Mouse (Mus musculus): ENCODE data around the gene Prr14. TPM values are rescaled to one million over a fixed set of nuclear protein-coding genes. Genes with fewer than 3 reads are reported as not detected.
"Not testable (repeated sequence)": the region's sequence is repeated elsewhere in the genome, so short reads cannot be mapped to it uniquely, and the experiment has no call there.

The Prr14 gene
- polyA plus RNA-seq, 1 experiment from 2014 or later = 36.2 TPM

DNA sequence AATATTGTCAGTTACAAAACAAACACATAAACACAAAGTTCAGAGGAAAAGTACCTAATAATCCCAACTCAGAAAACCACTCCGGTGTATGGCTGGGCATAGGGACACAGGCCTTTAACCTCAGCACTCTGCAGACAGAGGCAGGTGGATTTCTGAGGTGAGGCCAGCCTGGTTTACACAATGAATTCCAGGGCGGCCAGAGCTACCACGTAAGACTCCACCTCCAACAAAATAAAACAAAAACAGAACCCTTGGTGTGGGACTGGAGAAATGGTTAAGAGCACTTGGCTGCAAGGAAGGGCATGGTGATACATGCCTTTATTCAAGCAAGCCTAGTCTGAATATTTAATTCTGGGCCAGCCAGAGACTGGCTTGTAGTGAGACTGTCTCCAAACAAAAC lies 32.4 kb downstream of the Prr14 start:
- H3K9ac ChIP-seq (ENCODE audit: low read depth, low read length) = no peak overlapping the region
- no peak for ATAC-seq
- no peak overlapping the region for H3K27ac ChIP-seq (ENCODE audit: low read length)
- no peak overlapping the region for H3K4me2 ChIP-seq (ENCODE audit: low read depth, low read length)
- H3K36me3 ChIP-seq (ENCODE audit: control insufficient read depth, insufficient read depth, low read length) = peaks cover 34% of the 10 kb centered on the region
- no peaks in the 10 kb centered on the region for H3K4me1 ChIP-seq (ENCODE audit: control insufficient read depth, insufficient read depth, low read length)
- WGBS = 79% methylated on average over 3 of the region's 3 CpGs
- no peaks in the 10 kb centered on the region for H3K27me3 ChIP-seq (replicated peaks; ENCODE audit: control insufficient read depth, insufficient read depth, low read length)
- H3K4me3 ChIP-seq (ENCODE audit: low read length) = no peak overlapping the region
- H3K9me3 ChIP-seq (ENCODE audit: control insufficient read depth, low read length) = no peaks in the 10 kb centered on the region

DNA sequence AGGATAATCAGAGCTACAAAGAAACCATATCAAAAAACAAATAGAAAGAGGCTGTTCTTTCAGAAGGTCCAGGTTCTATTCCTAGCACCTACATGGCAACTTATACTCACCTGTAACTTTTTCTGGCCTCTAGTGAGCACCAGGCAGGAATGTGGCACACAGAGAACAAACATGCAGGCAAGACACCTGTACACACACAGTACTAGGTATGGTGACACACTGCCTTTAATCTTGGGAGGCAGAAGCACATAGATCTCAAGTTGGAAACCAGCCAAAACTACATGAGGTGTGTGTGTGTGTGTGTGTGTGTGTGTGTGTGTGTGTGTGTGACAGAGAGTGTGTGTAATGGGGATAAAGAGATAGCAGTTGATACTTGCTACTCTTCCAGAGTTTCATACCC lies 35.2 kb downstream of the Prr14 start:
- Histone ChIP-seq H3K27ac (ENCODE audit: low read length) (no peak overlapping the region), H3K4me1 (ENCODE audit: control insufficient read depth, insufficient read depth, low read length) (no peaks in the 10 kb centered on the region), H3K4me3 (ENCODE audit: low read length) (no peak overlapping the region), H3K9ac (ENCODE audit: low read depth, low read length) (no peak overlapping the region), H3K4me2 (ENCODE audit: low read depth, low read length) (no peak overlapping the region), H3K27me3 (replicated peaks; ENCODE audit: control insufficient read depth, insufficient read depth, low read length) (no peaks in the 10 kb centered on the region), H3K36me3 (ENCODE audit: control insufficient read depth, insufficient read depth, low read length) (peaks cover 14% of the 10 kb centered on the region), H3K9me3 (ENCODE audit: control insufficient read depth, low read length) (no peaks in the 10 kb centered on the region)
- 0 out of 2 replicates have a peak, but pooled peaks have one; percentile 32 for ATAC-seq

DNA sequence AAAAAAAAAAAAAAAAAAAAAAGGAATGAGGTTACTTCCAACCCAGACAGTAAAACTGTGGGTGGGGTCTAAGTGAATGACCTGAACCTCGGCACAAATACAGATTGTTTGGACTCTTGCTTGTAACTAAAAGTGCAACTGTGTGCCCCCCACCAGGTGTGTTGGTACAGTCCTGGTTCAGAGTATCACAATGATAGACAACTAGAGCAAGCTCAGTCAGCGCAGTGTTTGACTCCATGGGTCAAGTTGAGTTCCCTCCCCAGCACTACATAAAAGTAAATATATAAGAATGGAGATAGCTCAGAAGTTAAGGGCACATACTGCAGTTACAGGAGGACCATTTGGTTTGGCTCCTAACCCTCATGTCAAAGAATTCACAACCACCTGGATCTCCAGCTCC lies 38.0 kb downstream of the Prr14 start:
- H3K9ac ChIP-seq (ENCODE audit: low read depth, low read length) = no peak overlapping the region
- no peak overlapping the region for H3K4me2 ChIP-seq (ENCODE audit: low read depth, low read length)
- no peak for ATAC-seq
- WGBS = 72% methylated on average over 2 of the region's 2 CpGs
- H3K9me3 ChIP-seq (ENCODE audit: control insufficient read depth, low read length) = no peaks in the 10 kb centered on the region
- no peaks in the 10 kb centered on the region for H3K27me3 ChIP-seq (replicated peaks; ENCODE audit: control insufficient read depth, insufficient read depth, low read length)
- H3K27ac ChIP-seq (ENCODE audit: low read length) = no peak overlapping the region
- H3K4me1 ChIP-seq (ENCODE audit: control insufficient read depth, insufficient read depth, low read length) = no peaks in the 10 kb centered on the region
- H3K4me3 ChIP-seq (ENCODE audit: low read length) = no peak overlapping the region
- no peaks in the 10 kb centered on the region for H3K36me3 ChIP-seq (ENCODE audit: control insufficient read depth, insufficient read depth, low read length)

- 46% methylated on average over 3 of the region's 3 CpGs for WGBS
These were observed 39.0 kb downstream of the Prr14 start for GRCm38 (mm10) chr7:127498407-127498806.

DNA sequence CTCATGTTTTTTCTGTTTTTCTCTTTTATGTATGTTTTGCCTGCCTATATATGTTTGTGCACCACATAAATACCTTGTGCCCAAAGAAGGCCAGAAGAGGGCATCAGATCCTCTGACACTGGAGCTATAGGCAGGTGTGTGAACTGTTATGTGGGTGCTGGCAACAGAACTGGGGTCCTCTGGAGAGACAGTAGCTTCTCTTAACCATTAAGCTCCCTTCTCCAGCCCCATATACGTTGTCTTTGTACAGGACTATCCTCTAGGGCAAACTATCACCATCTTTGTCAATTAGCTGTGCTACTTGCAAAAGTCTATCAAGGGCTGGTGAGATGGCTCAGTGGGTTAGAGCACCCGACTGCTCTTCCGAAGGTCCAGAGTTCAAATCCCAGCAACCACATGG lies 48.9 kb downstream of the Prr14 start:
- no peaks in the 10 kb centered on the region for H3K36me3 ChIP-seq (ENCODE audit: control insufficient read depth, insufficient read depth, low read length)
- ATAC-seq = no peak
- no peaks in the 10 kb centered on the region; the same call in 1 of the 2 replicates for H3K4me1 ChIP-seq (ENCODE audit: control insufficient read depth, insufficient read depth, low read length)
- no peaks in the 10 kb centered on the region for H3K9me3 ChIP-seq (ENCODE audit: control insufficient read depth, low read length)
- H3K27me3 ChIP-seq (replicated peaks; ENCODE audit: control insufficient read depth, insufficient read depth, low read length) = no peaks in the 10 kb centered on the region
- no peak overlapping the region for H3K4me2 ChIP-seq (ENCODE audit: low read depth, low read length)
- no peak overlapping the region for H3K27ac ChIP-seq (ENCODE audit: low read length)
- H3K4me3 ChIP-seq (ENCODE audit: low read length) = no peak overlapping the region
- 93% methylated on average over 3 of the region's 3 CpGs for WGBS
- no peak overlapping the region for H3K9ac ChIP-seq (ENCODE audit: low read depth, low read length)

More at GRCm38 (mm10) chr7:127498407-127498806, 39.0 kb downstream of the Prr14 start:
- Histone ChIP-seq H3K36me3 (ENCODE audit: control insufficient read depth, insufficient read depth, low read length) (no peaks in the 10 kb centered on the region), H3K4me3 (ENCODE audit: low read length) (no peak overlapping the region), H3K9me3 (ENCODE audit: control insufficient read depth, low read length) (no peaks in the 10 kb centered on the region), H3K9ac (ENCODE audit: low read depth, low read length) (no peak overlapping the region), H3K27me3 (replicated peaks; ENCODE audit: control insufficient read depth, insufficient read depth, low read length) (no peaks in the 10 kb centered on the region), H3K27ac (ENCODE audit: low read length) (no peak overlapping the region), H3K4me1 (ENCODE audit: control insufficient read depth, insufficient read depth, low read length) (no peaks in the 10 kb centered on the region), H3K4me2 (ENCODE audit: low read depth, low read length) (no peak overlapping the region)
- ATAC-seq = no peak

DNA sequence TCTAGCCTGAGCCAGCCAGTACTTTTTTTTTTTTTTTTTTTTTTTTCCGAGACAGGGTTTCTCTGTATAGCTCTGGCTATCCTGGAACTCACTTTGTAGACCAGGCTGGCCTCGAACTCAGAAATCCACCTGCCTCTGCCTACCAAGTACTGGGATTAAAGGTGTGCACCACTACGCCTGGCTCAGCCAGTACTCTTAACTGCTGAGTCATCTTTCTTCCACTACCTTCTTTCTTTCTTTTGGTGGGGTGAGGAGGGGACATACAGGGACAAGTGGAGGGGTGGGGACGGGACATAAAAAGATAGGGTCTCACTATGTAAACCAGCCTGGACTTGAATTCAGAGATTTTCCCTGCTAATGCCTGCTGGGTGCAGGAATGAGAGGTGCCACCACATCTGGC lies 50.4 kb downstream of the Prr14 start:
- not testable (repeated sequence) for H3K4me1 ChIP-seq (ENCODE audit: control insufficient read depth, insufficient read depth, low read length); H3K36me3 ChIP-seq (ENCODE audit: control insufficient read depth, insufficient read depth, low read length); H3K9ac ChIP-seq (ENCODE audit: low read depth, low read length); ATAC-seq; H3K4me3 ChIP-seq (ENCODE audit: low read length); H3K9me3 ChIP-seq (ENCODE audit: control insufficient read depth, low read length); H3K27me3 ChIP-seq (replicated peaks; ENCODE audit: control insufficient read depth, insufficient read depth, low read length); H3K27ac ChIP-seq (ENCODE audit: low read length); H3K4me2 ChIP-seq (ENCODE audit: low read depth, low read length)
- WGBS = 97% methylated on average over 3 of the region's 4 CpGs

GRCm38 (mm10) chr7:127511241-127511640 lies 51.8 kb downstream of the Prr14 start:
- H3K9me3 ChIP-seq (ENCODE audit: control insufficient read depth, low read length) = no peaks in the 10 kb centered on the region
- H3K4me1 ChIP-seq (ENCODE audit: control insufficient read depth, insufficient read depth, low read length) = peaks cover 9% of the 10 kb centered on the region
- 32% methylated on average over 8 of the region's 8 CpGs for WGBS
- peak overlapping the region; percentile 98 for H3K27ac ChIP-seq (ENCODE audit: low read length)
- peak overlapping the region; percentile 80 for H3K4me3 ChIP-seq (ENCODE audit: low read length)
- H3K27me3 ChIP-seq (replicated peaks; ENCODE audit: control insufficient read depth, insufficient read depth, low read length) = no peaks in the 10 kb centered on the region
- H3K4me2 ChIP-seq (ENCODE audit: low read depth, low read length) = peak overlapping the region; percentile 52
- no peak for ATAC-seq
- H3K9ac ChIP-seq (ENCODE audit: low read depth, low read length) = peak overlapping the region; percentile 89
- peaks cover 5% of the 10 kb centered on the region; the same call in 1 of the 2 replicates for H3K36me3 ChIP-seq (ENCODE audit: control insufficient read depth, insufficient read depth, low read length)

GRCm38 (mm10) chr7:127511808-127512230 lies 52.4 kb downstream of the Prr14 start, which contains the start of gene Srcap:
TSS of gene Srcap (plus strand) at chr7:127511983.
- WGBS = under 1% methylated on average over 37 of the region's 37 CpGs
- no peaks in the 10 kb centered on the region for H3K9me3 ChIP-seq (ENCODE audit: control insufficient read depth, low read length)
- no peaks in the 10 kb centered on the region for H3K27me3 ChIP-seq (replicated peaks; ENCODE audit: control insufficient read depth, insufficient read depth, low read length)
- H3K36me3 ChIP-seq (ENCODE audit: control insufficient read depth, insufficient read depth, low read length) = peaks cover 6% of the 10 kb centered on the region; the same call in 1 of the 2 replicates
- H3K9ac ChIP-seq (ENCODE audit: low read depth, low read length) = peak within 1 kb of the TSS; percentile 89
- peak within 1 kb of the TSS; percentile 60 for H3K4me2 ChIP-seq (ENCODE audit: low read depth, low read length)
- ATAC-seq = peak; percentile 95
- peak within 1 kb of the TSS; percentile 98 for H3K27ac ChIP-seq (ENCODE audit: low read length)
- H3K4me3 ChIP-seq (ENCODE audit: low read length) = peak within 1 kb of the TSS; percentile 80
- peaks cover 9% of the 10 kb centered on the region for H3K4me1 ChIP-seq (ENCODE audit: control insufficient read depth, insufficient read depth, low read length)

DNA sequence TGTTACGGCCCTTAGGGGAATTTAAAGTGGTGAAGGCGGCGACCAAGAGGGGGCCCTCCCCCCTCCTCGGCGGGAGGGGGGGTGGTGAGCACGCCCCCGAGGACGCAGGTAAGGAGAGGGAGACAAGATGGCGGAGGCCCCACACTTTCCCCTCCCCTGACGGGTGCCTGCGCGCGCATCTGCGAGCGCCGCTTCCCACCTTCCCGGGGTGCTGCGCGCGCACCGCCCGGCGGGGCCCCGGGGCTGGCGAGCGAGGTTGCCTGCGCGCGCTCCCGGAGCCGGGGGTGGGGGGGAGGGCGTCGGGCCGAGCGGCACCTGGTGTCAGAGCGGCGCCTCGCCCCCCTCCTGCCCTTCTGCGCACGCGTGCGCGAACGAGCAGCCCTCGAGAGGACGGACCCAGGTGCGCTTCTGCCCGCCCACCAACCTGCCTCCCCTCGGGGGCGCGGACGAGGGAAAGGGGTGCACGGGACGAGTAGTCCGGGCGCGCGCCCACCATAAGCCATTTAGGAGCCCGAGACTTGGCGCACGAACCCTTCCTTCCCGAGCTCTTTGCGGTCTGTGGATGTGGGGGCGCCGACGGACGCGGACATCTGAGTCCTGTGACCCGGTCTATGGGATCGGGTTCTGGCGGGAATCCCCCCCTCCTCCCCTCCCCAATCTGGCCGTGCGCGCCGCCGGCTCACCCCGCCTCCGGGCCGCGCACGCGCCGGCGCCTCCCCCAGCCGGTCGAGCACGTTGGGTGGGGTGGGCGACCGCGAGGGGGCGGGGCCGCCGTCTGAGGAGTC lies 53.0 kb downstream of the Prr14 start:
- Histone ChIP-seq H3K4me3 (ENCODE audit: low read length) (peak overlapping the region; percentile 80), H3K27ac (ENCODE audit: low read length) (peak overlapping the region; percentile 98), H3K9ac (ENCODE audit: low read depth, low read length) (peak overlapping the region; percentile 89), H3K9me3 (ENCODE audit: control insufficient read depth, low read length) (no peaks in the 10 kb centered on the region), H3K4me2 (ENCODE audit: low read depth, low read length) (peak overlapping the region; percentile 60), H3K27me3 (replicated peaks; ENCODE audit: control insufficient read depth, insufficient read depth, low read length) (no peaks in the 10 kb centered on the region), H3K4me1 (ENCODE audit: control insufficient read depth, insufficient read depth, low read length) (peaks cover 9% of the 10 kb centered on the region), H3K36me3 (ENCODE audit: control insufficient read depth, insufficient read depth, low read length) (peaks cover 6% of the 10 kb centered on the region; the same call in 1 of the 2 replicates)
- WGBS = under 1% methylated on average over 65 of the region's 93 CpGs
- peak; percentile 87 for ATAC-seq

All from intestine, embryonic 16.5 days (tissue).